Mouse (Mus musculus) Patski (cell line): ENCODE results near the gene Sike1. TPM values are rescaled to one million over a fixed set of nuclear protein-coding genes. Genes with fewer than 3 reads are reported as not detected.

ENCODE experiments used
- ATAC-seq: fragments of 100-300 bp; one replicate; pipeline ENCODE4 v1.8.0; 2021
- CTCF ChIA-PET: fragments of 350-600 bp; sonication (Branson Sonifier 250); formaldehyde crosslinking; loops from one replicate; lab custom pipeline; 2022; ENCODE audit warnings: inconsistent platforms; lab: Charles Lee
- POLR2A ChIA-PET: fragments of 350-600 bp; sonication (Branson Sonifier 250); formaldehyde crosslinking; loops from one replicate; lab custom pipeline; 2022; ENCODE audit warnings: antibody characterized with exemption, inconsistent platforms; lab: Charles Lee
- DNase-seq: peaks from one replicate; pipeline ENCODE4 v3.0.0-alpha.2; 2011; ENCODE audit warnings: low read depth, low spot score
- H3K27me3 ChIP-seq: fragments of 371-371 bp; one replicate; pipeline ENCODE4 v1.5.1; 2021
- CTCF ChIP-seq: fragments of 100-300 bp; IDR thresholded peaks from one replicate; pipeline ENCODE4 v1.5.1; 2021
- in situ Hi-C: fragments of 300-500 bp; cut with MboI; formaldehyde crosslinking; loops from 3 replicates; pipeline ENCODE4 v1.11.1; 2018; ENCODE audit warnings: low pct_unique_long_range_greater_than_20kb, mixed read lengths
- polyA plus RNA-seq: library from polyadenylated mRNA; unstranded; gene quantifications from one replicate; pipeline ENCODE4 v1.2.3, GENCODE M21; 2021

The Sike1 gene
- 114 TPM for polyA plus RNA-seq

DNA sequence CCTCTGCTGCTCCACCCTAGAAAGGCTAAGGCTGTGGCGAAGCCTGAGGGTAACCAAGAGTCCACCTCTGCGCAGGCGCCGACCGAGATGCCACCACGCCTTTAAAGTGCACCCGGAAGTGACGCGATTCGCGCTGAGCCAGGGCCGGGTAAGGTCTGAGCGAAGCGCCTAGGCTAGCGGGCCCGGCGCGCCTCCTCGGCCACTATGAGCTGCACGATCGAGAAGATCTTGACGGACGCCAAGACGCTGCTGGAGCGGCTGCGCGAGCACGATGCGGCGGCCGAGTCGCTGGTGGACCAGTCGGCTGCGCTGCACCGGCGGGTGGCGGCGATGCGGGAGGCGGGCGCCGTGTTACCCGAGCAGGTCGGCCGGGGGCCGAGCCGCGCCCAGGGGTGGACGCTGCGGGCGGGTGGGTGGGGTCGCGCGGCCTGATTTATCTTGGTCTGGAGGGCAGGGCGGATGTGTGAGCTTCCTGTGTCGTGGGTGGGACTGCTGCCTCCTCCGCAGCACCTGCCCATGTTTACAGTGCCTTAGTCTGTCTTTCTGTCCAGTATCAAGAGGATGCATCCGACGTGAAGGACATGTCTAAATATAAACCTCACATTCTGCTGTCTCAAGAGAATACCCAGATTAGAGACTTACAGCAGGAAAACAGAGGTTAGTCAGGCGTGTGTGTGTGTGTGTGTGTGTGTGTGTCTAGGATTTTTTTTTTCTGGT, at the start of gene Sike1:
TSS of gene Sike1 (plus strand) at position 104 of the 717 bp plus-strand sequence.
- CTCF ChIA-PET, result interaction anchor here (1.2 kb wide), 1 partner anchor 65 kb away, joined by 4 read pairs; no protein-coding TSS in a partner anchor
- peak; percentile 76 for DNase-seq
- no peaks in the 10 kb centered on the region for H3K27me3 ChIP-seq
- in situ Hi-C loops, result no loop called here
- no peak for TF ChIP-seq CTCF
- peak; percentile 91 for ATAC-seq
- POLR2A ChIA-PET, result interaction anchor here (2.4 kb wide), 1 partner anchor 25 kb away, joined by 7 read pairs; the partner anchor contains the start of gene Csde1

DNA sequence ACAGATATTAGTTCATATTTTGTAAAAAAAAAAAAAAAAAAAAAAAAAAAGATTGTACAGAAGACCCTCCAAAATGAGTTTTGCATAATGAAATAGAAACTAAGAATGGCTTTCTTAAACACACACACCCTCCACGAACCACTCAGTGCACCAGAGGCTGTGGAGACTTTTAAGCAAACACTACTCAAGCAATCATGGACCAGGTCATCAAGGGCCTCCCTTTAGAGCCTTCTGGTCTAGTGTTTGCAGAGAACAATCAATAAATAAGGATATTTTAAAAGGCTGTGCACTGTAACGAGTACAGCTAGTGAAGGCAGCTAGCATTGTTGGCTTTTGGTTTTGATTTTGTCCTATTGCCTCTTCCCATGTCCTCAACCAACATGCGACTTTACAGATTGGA, 49.2 kb upstream of the Sike1 start:
- H3K27me3 ChIP-seq, result peaks cover 5% of the 10 kb centered on the region
- ChIA-PET CTCF (no interaction called here), POLR2A (no interaction called here)
- ATAC-seq, result no peak
- in situ Hi-C loops, result no loop called here
- no peak for TF ChIP-seq CTCF
- DNase-seq, result no peak

DNA sequence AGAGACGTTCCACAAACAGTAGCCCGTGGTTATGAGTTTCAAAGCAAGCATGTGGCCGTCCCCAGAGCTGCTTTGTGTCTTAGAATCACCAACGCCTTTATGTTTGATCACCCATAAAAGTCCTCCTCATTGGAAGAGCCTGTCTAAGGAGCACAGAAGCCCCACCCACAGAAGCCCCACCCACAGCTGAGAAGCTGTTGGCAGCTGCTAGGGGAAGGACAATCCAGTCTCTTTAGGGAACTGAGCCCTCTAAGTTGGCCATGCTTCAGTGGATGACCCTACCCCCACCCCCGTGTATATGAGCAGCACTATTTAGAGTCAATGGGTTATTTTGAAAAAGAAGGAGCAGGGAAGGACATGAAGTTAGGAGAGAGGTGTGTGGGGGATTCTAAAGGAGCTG, 48.6 kb upstream of the Sike1 start:
- DNase-seq (no peak), ATAC-seq (no peak)
- TF ChIP-seq CTCF, result no peak
- CTCF ChIA-PET, result no interaction called here
- H3K27me3 ChIP-seq, result peaks cover 5% of the 10 kb centered on the region
- in situ Hi-C loops, result no loop called here
- POLR2A ChIA-PET, result interaction anchor here (0.9 kb wide), 1 partner anchor 15 kb away, joined by 3 read pairs; no protein-coding TSS in a partner anchor

DNA sequence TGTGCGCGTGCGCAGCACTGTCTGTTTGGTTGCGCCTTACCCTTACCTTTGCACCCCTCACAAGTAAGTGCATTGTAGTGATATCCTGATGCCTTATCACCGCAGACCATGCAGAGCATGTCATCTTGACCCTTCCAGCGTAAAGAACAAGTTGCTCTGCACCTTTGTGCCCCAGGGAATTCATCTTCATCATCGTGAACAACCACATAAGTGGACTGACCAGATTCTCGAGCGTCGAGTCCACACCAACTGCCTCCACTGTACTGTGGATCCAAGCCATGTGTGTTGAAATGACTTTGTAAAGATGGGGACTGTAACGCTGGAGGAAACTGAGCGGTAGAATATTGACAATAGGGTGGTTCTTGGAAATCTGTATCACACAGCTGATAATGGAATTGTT, 41.0 kb upstream of the Sike1 start:
- peaks cover 5% of the 10 kb centered on the region for H3K27me3 ChIP-seq
- ATAC-seq, result no peak
- no peak for DNase-seq
- ChIA-PET CTCF (no interaction called here), POLR2A (no interaction called here)
- no peak for TF ChIP-seq CTCF
- in situ Hi-C loops, result no loop called here

DNA sequence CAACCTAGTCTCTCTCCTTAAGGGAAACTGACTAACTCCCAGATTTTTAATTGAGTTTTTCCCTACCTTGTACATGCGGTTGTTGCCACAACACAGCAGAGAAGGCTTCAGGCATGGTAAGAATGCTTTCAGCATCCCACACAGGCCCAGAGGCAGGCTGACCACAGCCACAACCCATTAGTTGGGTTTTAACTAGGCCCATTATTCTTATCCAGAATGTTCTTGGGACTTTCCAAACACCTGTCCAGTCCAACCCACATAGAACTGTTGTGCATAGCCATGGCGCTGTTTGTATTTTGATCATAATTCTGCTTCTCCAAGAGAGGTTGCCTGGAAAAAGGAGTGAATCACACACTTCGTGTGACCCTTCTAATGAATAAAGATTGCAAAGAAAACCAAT, 40.4 kb upstream of the Sike1 start:
- ChIA-PET POLR2A (no interaction called here), CTCF (no interaction called here)
- no peaks in the 10 kb centered on the region for H3K27me3 ChIP-seq
- TF ChIP-seq CTCF, result no peak
- DNase-seq (peak; percentile 82), ATAC-seq (peak; percentile 73)
- in situ Hi-C loops, result no loop called here

DNA sequence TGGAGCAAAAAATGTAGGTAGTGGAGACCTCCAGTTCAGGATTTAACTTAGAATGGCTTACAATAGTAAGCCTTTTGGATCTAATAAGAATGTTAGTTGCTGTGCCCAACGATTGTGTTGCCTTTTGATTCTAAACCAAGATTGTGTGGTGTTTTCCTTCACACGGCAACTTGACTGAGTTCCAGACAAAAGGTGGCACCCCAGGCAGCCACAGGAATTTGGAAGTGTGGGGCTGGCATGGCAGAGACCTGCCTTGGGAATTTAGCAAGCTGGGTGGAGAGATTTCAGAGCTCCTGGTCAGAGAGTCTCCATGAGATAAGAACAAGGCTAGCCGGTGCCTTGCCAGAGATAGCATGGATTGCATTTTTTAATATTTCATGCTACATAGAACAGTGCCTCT, 39.9 kb upstream of the Sike1 start:
- H3K27me3 ChIP-seq, result no peaks in the 10 kb centered on the region
- DNase-seq (peak; percentile 20), ATAC-seq (no peak)
- CTCF ChIA-PET, result no interaction called here
- in situ Hi-C loops, result no loop called here
- no peak for TF ChIP-seq CTCF
- POLR2A ChIA-PET, result no interaction called here

DNA sequence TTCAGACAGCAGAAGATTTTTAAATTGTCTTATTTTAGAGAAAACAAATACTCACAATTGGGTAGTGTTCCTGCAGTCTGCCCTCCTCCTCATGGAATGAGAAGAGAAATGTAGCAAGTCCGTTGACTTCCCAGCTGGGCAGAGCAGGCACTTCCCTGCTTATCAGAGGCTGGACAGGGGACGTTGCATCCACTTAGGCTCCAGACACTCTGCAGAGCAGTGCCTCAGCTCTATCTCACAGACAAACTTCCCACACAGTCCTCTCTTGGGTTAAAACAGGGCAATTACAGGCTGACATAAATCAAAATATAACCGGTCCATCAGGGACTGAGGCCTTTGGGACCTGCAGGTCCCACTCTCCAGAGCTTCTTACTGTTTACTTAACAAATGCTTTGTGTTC, 31.5 kb upstream of the Sike1 start, which contains the start of gene Nr1h5:
TSS of gene Nr1h5 (minus strand) at position 101 of the 400 bp plus-strand sequence.
- DNase-seq, result no peak
- POLR2A ChIA-PET, result no interaction called here
- peaks cover 2% of the 10 kb centered on the region for H3K27me3 ChIP-seq
- no peak for TF ChIP-seq CTCF
- in situ Hi-C loops, result no loop called here
- no peak for ATAC-seq
- CTCF ChIA-PET, result interaction anchor here (1.3 kb wide), 1 partner anchor 14 kb away, joined by 6 read pairs; no protein-coding TSS in a partner anchor

DNA sequence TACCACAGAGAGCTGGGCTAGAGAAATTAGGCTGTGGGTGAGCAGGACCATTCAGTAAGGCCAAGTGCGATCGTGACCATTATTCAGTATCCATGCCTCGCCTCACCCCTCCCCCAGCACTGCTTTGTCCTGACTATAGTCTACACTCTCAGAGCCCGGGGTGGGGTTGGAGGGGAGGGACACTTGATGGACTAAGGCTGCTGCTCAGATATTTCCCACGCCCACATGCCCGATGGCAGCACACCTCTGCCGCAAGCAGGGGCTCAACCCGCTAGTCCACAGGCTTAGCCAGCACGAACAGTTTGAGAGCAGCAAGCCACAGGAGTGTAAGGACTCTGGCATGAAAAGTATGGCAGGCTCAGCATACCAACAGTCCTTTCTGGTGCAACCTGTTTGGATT, 25.4 kb upstream of the Sike1 start:
- in situ Hi-C loops, result no loop called here
- DNase-seq, result no peak
- ATAC-seq, result no peak
- TF ChIP-seq CTCF, result no peak
- ChIA-PET POLR2A (interaction anchor here (0.6 to 0.9 kb wide), 2 partner anchors 20 to 23 kb away, joined by 3 read pairs; no protein-coding TSS in a partner anchor), CTCF (interaction anchor here (1.2 kb wide), 1 partner anchor 9 kb away, joined by 3 read pairs; no protein-coding TSS in a partner anchor)
- H3K27me3 ChIP-seq, result no peaks in the 10 kb centered on the region

DNA sequence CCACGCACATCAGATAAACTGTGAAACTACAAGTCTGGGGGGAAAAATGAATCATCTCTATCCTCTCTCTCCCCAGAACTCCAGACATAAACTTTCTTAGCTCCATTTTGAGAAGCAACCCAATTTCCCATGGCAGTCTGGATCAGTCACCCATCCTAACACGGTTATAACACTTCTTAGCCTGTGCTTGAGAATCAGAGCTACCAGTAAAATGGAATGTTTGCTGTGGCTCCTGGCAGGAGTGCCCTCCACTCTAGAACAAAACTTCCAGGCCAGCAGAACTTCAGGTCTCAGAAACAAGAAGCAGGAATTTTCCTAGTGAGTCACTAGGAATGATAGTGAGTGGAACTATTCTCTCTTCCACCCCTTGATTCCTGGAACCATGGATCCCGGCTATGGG, 25.0 kb upstream of the Sike1 start:
- no peak for TF ChIP-seq CTCF
- ATAC-seq, result no peak
- ChIA-PET CTCF (interaction anchor here (1.2 kb wide), 1 partner anchor 10 kb away, joined by 3 read pairs; no protein-coding TSS in a partner anchor), POLR2A (interaction anchor here (0.6 to 0.9 kb wide), 2 partner anchors 21 to 23 kb away, joined by 3 read pairs; no protein-coding TSS in a partner anchor)
- DNase-seq, result no peak
- in situ Hi-C loops, result no loop called here
- peaks cover under 1% of the 10 kb centered on the region for H3K27me3 ChIP-seq

DNA sequence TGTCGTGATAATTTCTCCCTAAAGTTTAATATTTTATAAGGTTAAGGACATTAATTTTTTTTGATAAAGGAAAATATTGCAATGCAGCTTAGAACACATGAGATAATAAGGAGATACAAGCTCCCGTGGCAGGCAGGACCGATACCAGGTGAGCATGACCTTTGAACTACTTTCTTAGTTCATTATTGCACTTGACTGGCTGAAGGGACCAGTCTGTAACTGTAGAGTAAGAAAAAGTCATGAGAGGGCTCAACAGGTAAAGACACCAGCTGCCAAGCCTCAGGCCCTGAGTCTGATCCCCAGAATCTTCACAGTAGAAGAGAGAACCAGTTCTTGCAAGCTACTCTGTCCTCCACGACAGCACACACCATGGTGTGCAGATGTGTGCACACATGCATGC, 18.6 kb upstream of the Sike1 start:
- ATAC-seq (no peak), DNase-seq (no peak)
- POLR2A ChIA-PET, result interaction anchor here (1.4 kb wide), 1 partner anchor 17 kb away, joined by 3 read pairs; no protein-coding TSS in a partner anchor
- CTCF ChIA-PET, result interaction anchor here (1.0 to 1.6 kb wide), 4 partner anchors 14 to 26 kb away, joined by 3 to 4 read pairs (median 3); no protein-coding TSS in a partner anchor
- TF ChIP-seq CTCF, result no peak
- in situ Hi-C loops, result no loop called here
- peaks cover 23% of the 10 kb centered on the region for H3K27me3 ChIP-seq
